Mouse (Mus musculus) stomach, postnatal 0 days (tissue): ENCODE results near the gene Aurkaip1.

ENCODE experiments used
- CTCF ChIP-seq: IDR thresholded peaks from 2 replicates; pipeline ENCODE4 v1.5.1; 2016; ENCODE audit warnings: antibody characterized with exemption, low read depth, mild to moderate bottlenecking, moderate library complexity
- EP300 ChIP-seq: optimal IDR thresholded peaks from 2 replicates; pipeline ENCODE3; 2016; ENCODE audit warnings: antibody characterized with exemption

GRCm38 (mm10) chr4:155859318-155859717 lies 28.2 kb downstream of the Aurkaip1 start:
- TF ChIP-seq EP300 (no peak), CTCF (no peak)
